Mouse (Mus musculus) limb, embryonic 12.5 days (tissue): Measurements from ENCODE around the gene Cacna1f. TPM values are rescaled to one million over a fixed set of nuclear protein-coding genes. Genes with fewer than 3 reads are reported as not detected.

Source experiments
- ATAC-seq: fragments of 200-750 bp; cut with Nextera tagmentation; 2 replicates; pipeline ENCODE4 v1.8.0; 2017; ENCODE audit warnings: low read depth, moderate TSS enrichment; ENCODE audit not compliant: insufficient number of reproducible peaks, insufficient read depth, low FRiP score, low TSS enrichment
- H3K27ac ChIP-seq: fragments of 300-500 bp; sonication (generic); 2 replicates; pipeline ENCODE4 v1.5.1; 2016; ENCODE audit warnings: mild to moderate bottlenecking, moderate library complexity
- H3K27me3 ChIP-seq: fragments of 300-500 bp; sonication (generic); 2 replicates; pipeline ENCODE4 v1.6.1; 2016; ENCODE audit warnings: mild to moderate bottlenecking, moderate library complexity
- H3K36me3 ChIP-seq: fragments of 300-500 bp; sonication (generic); 2 replicates; pipeline ENCODE4 v1.6.1; 2016; ENCODE audit warnings: mild to moderate bottlenecking, moderate library complexity
- H3K4me1 ChIP-seq: fragments of 300-500 bp; sonication (generic); replicated peaks from 2 replicates; pipeline ENCODE4 v1.6.1; 2016
- H3K4me2 ChIP-seq: fragments of 300-500 bp; sonication (generic); 2 replicates; pipeline ENCODE4 v1.6.1; 2016; ENCODE audit warnings: mild to moderate bottlenecking, moderate library complexity
- H3K4me3 ChIP-seq: fragments of 300-500 bp; sonication (generic); replicated peaks from 2 replicates; pipeline ENCODE4 v1.5.1; 2016; ENCODE audit warnings: mild to moderate bottlenecking
- H3K9ac ChIP-seq: fragments of 300-500 bp; sonication (generic); replicated peaks from 2 replicates; pipeline ENCODE4 v1.6.1; 2016; ENCODE audit warnings: mild to moderate bottlenecking, moderate library complexity
- H3K9me3 ChIP-seq: fragments of 300-500 bp; sonication (generic); 2 replicates; pipeline ENCODE4 v1.6.1; 2016; ENCODE audit warnings: mild to moderate bottlenecking, moderate library complexity
- WGBS: fragments of 180-500 bp; shearing (Covaris S2); methylation state at CpG from one replicate; pipeline ENCODE4 v1.1.7; 2016; 5-methylcytosine and 5-hydroxymethylcytosine counted together
- polyA plus RNA-seq: library from polyadenylated mRNA; unstranded; fragments of >200 nt; fragmentation: Nextera tagmentation; extraction: Ambion mirVana; gene quantifications from 2 replicates; pipeline ENCODE4 v1.2.1, GENCODE M21; 2016

The Cacna1f gene
- polyA plus RNA-seq, 1 experiment from 2014 or later: not detected

- H3K27me3 ChIP-seq: no peaks in the 10 kb centered on the region
These were observed 56.1 kb downstream of the Cacna1f start for GRCm38 (mm10) chrX:7662936-7663335.

GRCm38 (mm10) chrX:7664791-7665190 lies 57.9 kb downstream of the Cacna1f start:
- Histone ChIP-seq H3K9ac (no peak overlapping the region), H3K4me1 (no peaks in the 10 kb centered on the region), H3K4me3 (no peak overlapping the region), H3K36me3 (peaks cover 30% of the 10 kb centered on the region; the same call in 1 of the 2 replicates), H3K27ac (no peak overlapping the region), H3K27me3 (no peaks in the 10 kb centered on the region), H3K9me3 (no peaks in the 10 kb centered on the region), H3K4me2 (no peak overlapping the region)
- ATAC-seq: no peak
- 93% methylated on average over 11 of the region's 11 CpGs for WGBS

More at GRCm38 (mm10) chrX:7662936-7663335, 56.1 kb downstream of the Cacna1f start:
- 82% methylated on average over 3 of the region's 3 CpGs for WGBS
- Histone ChIP-seq H3K4me3 (no peak overlapping the region), H3K27ac (no peak overlapping the region), H3K9ac (no peak overlapping the region), H3K9me3 (no peaks in the 10 kb centered on the region), H3K4me2 (no peak overlapping the region), H3K36me3 (peaks cover 25% of the 10 kb centered on the region; the same call in 1 of the 2 replicates), H3K4me1 (peaks cover 10% of the 10 kb centered on the region)
- ATAC-seq: no peak

- Histone ChIP-seq H3K36me3 (peaks cover 30% of the 10 kb centered on the region; the same call in 1 of the 2 replicates), H3K9me3 (no peaks in the 10 kb centered on the region), H3K27me3 (no peaks in the 10 kb centered on the region), H3K4me2 (no peak overlapping the region), H3K9ac (no peak overlapping the region), H3K27ac (no peak overlapping the region), H3K4me3 (no peak overlapping the region), H3K4me1 (no peaks in the 10 kb centered on the region)
- ATAC-seq: no peak
- 76% methylated on average over 21 of the region's 21 CpGs for WGBS
These were observed 59.0 kb downstream of the Cacna1f start for GRCm38 (mm10) chrX:7665739-7666502.

- H3K27ac ChIP-seq: peak overlapping the region; percentile 72; the same call in 1 of the 2 replicates
These were observed 63.6 kb downstream of the Cacna1f start for GRCm38 (mm10) chrX:7670390-7670881.

GRCm38 (mm10) chrX:7670921-7671623 lies 64.2 kb downstream of the Cacna1f start, which contains the start of gene Plp2:
Plp2 (minus strand) TSS chrX:7671390.
- Histone ChIP-seq H3K27ac (peak within 1 kb of the TSS; percentile 72), H3K36me3 (peaks cover 15% of the 10 kb centered on the region; the same call in 1 of the 2 replicates), H3K9me3 (0 out of 2 replicates have a peak, but pooled peaks cover 4% of the 10 kb centered on the region), H3K9ac (peak within 1 kb of the TSS; percentile 48), H3K4me3 (peak within 1 kb of the TSS; percentile 48), H3K27me3 (no peaks in the 10 kb centered on the region), H3K4me2 (peak within 1 kb of the TSS; percentile 57), H3K4me1 (0 out of 2 replicates have a peak, but pooled peaks cover 14% of the 10 kb centered on the region)
- ATAC-seq: peak; percentile 34; the same call in 1 of the 2 replicates
- 22% methylated on average over 29 of the region's 36 CpGs for WGBS

More at GRCm38 (mm10) chrX:7670390-7670881, 63.6 kb downstream of the Cacna1f start:
- H3K4me1 ChIP-seq: 0 out of 2 replicates have a peak, but pooled peaks cover 14% of the 10 kb centered on the region
- peak overlapping the region; percentile 57 for H3K4me2 ChIP-seq
- H3K27me3 ChIP-seq: no peaks in the 10 kb centered on the region
- H3K4me3 ChIP-seq: peak overlapping the region; percentile 48
- peak; percentile 12 for ATAC-seq
- WGBS: 21% methylated on average over 18 of the region's 19 CpGs
- peaks cover 15% of the 10 kb centered on the region; the same call in 1 of the 2 replicates for H3K36me3 ChIP-seq
- H3K9me3 ChIP-seq: 0 out of 2 replicates have a peak, but pooled peaks cover 4% of the 10 kb centered on the region
- peak overlapping the region; percentile 48 for H3K9ac ChIP-seq

- Histone ChIP-seq H3K27me3 (no peaks in the 10 kb centered on the region), H3K27ac (no peak overlapping the region), H3K9ac (no peak overlapping the region), H3K4me1 (0 out of 2 replicates have a peak, but pooled peaks cover 14% of the 10 kb centered on the region), H3K4me2 (no peak overlapping the region), H3K36me3 (peaks cover 5% of the 10 kb centered on the region; the same call in 1 of the 2 replicates), H3K9me3 (0 out of 2 replicates have a peak, but pooled peaks cover 4% of the 10 kb centered on the region), H3K4me3 (no peak overlapping the region)
- WGBS: 34% methylated on average over 6 of the region's 6 CpGs
- ATAC-seq: no peak
These were observed 65.9 kb downstream of the Cacna1f start for GRCm38 (mm10) chrX:7672739-7673138.

GRCm38 (mm10) chrX:7673578-7674281 lies 66.8 kb downstream of the Cacna1f start:
- Histone ChIP-seq H3K27me3 (no peaks in the 10 kb centered on the region), H3K36me3 (peaks cover 3% of the 10 kb centered on the region; the same call in 1 of the 2 replicates), H3K4me3 (no peak overlapping the region), H3K9ac (no peak overlapping the region), H3K27ac (peak overlapping the region; percentile 62; the same call in 1 of the 2 replicates), H3K9me3 (0 out of 2 replicates have a peak, but pooled peaks cover 4% of the 10 kb centered on the region), H3K4me2 (peak overlapping the region; percentile 50), H3K4me1 (0 out of 2 replicates have a peak, but pooled peaks cover 14% of the 10 kb centered on the region)
- 0 out of 2 replicates have a peak, but pooled peaks have one; percentile 19 for ATAC-seq
- WGBS: 35% methylated on average over 12 of the region's 12 CpGs

GRCm38 (mm10) chrX:7674284-7675000 lies 67.6 kb downstream of the Cacna1f start:
- whole genome bisulfite sequencing: 28% methylated on average over 28 of the region's 28 CpGs
- H3K27ac ChIP-seq: peak overlapping the region; percentile 62
- H3K36me3 ChIP-seq: no peaks in the 10 kb centered on the region
- H3K9me3 ChIP-seq: 0 out of 2 replicates have a peak, but pooled peaks cover 4% of the 10 kb centered on the region
- peak overlapping the region; percentile 26 for H3K4me3 ChIP-seq
- 0 out of 2 replicates have a peak, but pooled peaks have one; percentile 18 for ATAC-seq
- H3K9ac ChIP-seq: no peak overlapping the region
- H3K27me3 ChIP-seq: no peaks in the 10 kb centered on the region
- H3K4me2 ChIP-seq: peak overlapping the region; percentile 50
- H3K4me1 ChIP-seq: 0 out of 2 replicates have a peak, but pooled peaks cover 14% of the 10 kb centered on the region

GRCm38 (mm10) chrX:7675001-7675380 lies 68.1 kb downstream of the Cacna1f start:
- Histone ChIP-seq H3K4me1 (0 out of 2 replicates have a peak, but pooled peaks cover 14% of the 10 kb centered on the region), H3K4me3 (peak overlapping the region; percentile 26; the same call in 1 of the 2 replicates), H3K9me3 (0 out of 2 replicates have a peak, but pooled peaks cover 4% of the 10 kb centered on the region), H3K27me3 (no peaks in the 10 kb centered on the region), H3K9ac (no peak overlapping the region), H3K36me3 (no peaks in the 10 kb centered on the region), H3K4me2 (peak overlapping the region; percentile 50), H3K27ac (peak overlapping the region; percentile 62; the same call in 1 of the 2 replicates)
- no peak for ATAC-seq
- 42% methylated on average over 10 of the region's 10 CpGs for WGBS
